Mouse (Mus musculus) CH12.LX (cell line): ENCODE results near the gene Fmr1. TPM values are rescaled to one million over a fixed set of nuclear protein-coding genes. Genes with fewer than 3 reads are reported as not detected.

Experiments
- DNase-seq: peaks from one replicate; pipeline ENCODE4 v3.0.0-alpha.2; 2013; ENCODE audit errors: extremely low read depth
- H3K27ac ChIP-seq: 2 replicates; pipeline ENCODE4 v1.5.1; 2012; ENCODE audit warnings: low read depth, mild to moderate bottlenecking, control low read depth, moderate library complexity; ENCODE audit not compliant: insufficient read depth
- H3K27me3 ChIP-seq: replicated peaks from 2 replicates; pipeline ENCODE3; 2012; ENCODE audit warnings: inconsistent platforms
- H3K36me3 ChIP-seq, 2 experiments: replicated peaks in 1 of 2; 2 replicates each; pipeline versions ENCODE3 to v1.6.1; 2012; ENCODE audit warnings: inconsistent platforms in 1 of 2, low read length in 1 of 2, mild to moderate bottlenecking in 1 of 2, mixed read lengths in 1 of 2, moderate library complexity in 1 of 2; ENCODE audit not compliant: control insufficient read depth in 1 of 2, insufficient read depth in 1 of 2
- H3K4me1 ChIP-seq, 2 experiments: 2 replicates each; pipeline ENCODE4 v1.6.1; 2012; ENCODE audit warnings: inconsistent platforms in 1 of 2, moderate library complexity in 1 of 2; ENCODE audit not compliant: insufficient read depth in 2 of 2, control insufficient read depth in 1 of 2
- H3K4me2 ChIP-seq: 2 replicates; pipeline ENCODE4 v1.6.1; 2012; ENCODE audit warnings: low read depth, mild to moderate bottlenecking, control low read depth; ENCODE audit not compliant: poor library complexity, insufficient read depth, severe bottlenecking
- H3K4me3 ChIP-seq, 3 experiments: fragments of 150-350 bp in 1 of 3; sonication (generic) in 1 of 3; replicated peaks in 1 of 3; 2 replicates each; pipeline versions ENCODE3 to v1.5.1; 2011 to 2012; ENCODE audit warnings: low read depth in 2 of 3, low read length in 2 of 3, mild to moderate bottlenecking in 2 of 3, moderate library complexity in 2 of 3, control low read depth in 1 of 3, improper control_type of control experiment in 1 of 3, inconsistent platforms in 1 of 3, mixed read lengths in 1 of 3; ENCODE audit not compliant: poor library complexity in 1 of 3
- H3K79me2 ChIP-seq: replicated peaks from 2 replicates; pipeline ENCODE4 v1.6.1; 2012; ENCODE audit warnings: mild to moderate bottlenecking, moderate library complexity; ENCODE audit not compliant: control insufficient read depth, poor library complexity, insufficient read depth, severe bottlenecking; ENCODE audit errors: extremely low read depth
- H3K9ac ChIP-seq: 2 replicates; pipeline ENCODE4 v1.6.1; 2012; ENCODE audit warnings: low read depth, mild to moderate bottlenecking, control low read depth, moderate library complexity; ENCODE audit not compliant: insufficient read depth
- H3K9me3 ChIP-seq: replicated peaks from 2 replicates; pipeline ENCODE3; 2012; ENCODE audit warnings: low read length, inconsistent platforms, mixed read lengths
- EP300 ChIP-seq: IDR thresholded peaks from 2 replicates; pipeline ENCODE4 v1.6.1; 2011; ENCODE audit warnings: low read length, improper control_type of control experiment
- IRF4 ChIP-seq: IDR thresholded peaks from 2 replicates; pipeline ENCODE4 v1.6.1; 2014; ENCODE audit warnings: low read depth, mild to moderate bottlenecking, inconsistent platforms, low read length, improper control_type of control experiment
- JUN ChIP-seq: IDR thresholded peaks from 2 replicates; pipeline ENCODE4 v1.6.1; 2011; ENCODE audit warnings: low read depth, mild to moderate bottlenecking, low read length, improper control_type of control experiment, moderate library complexity; ENCODE audit not compliant: insufficient read depth
- JUND ChIP-seq: conservative IDR thresholded peaks from 2 replicates; pipeline ENCODE4 v1.6.1; 2011; ENCODE audit warnings: low read depth, low read length, improper control_type of control experiment
- MAFK ChIP-seq: IDR thresholded peaks from 2 replicates; pipeline ENCODE4 v1.6.1; 2011; ENCODE audit warnings: low read length, improper control_type of control experiment; ENCODE audit not compliant: insufficient replicate concordance
- MAZ ChIP-seq: IDR thresholded peaks from 2 replicates; pipeline ENCODE4 v1.6.1; 2012; ENCODE audit warnings: low read depth, mild to moderate bottlenecking, inconsistent platforms, low read length, improper control_type of control experiment, moderate library complexity
- MEF2A ChIP-seq: IDR thresholded peaks from 2 replicates; pipeline ENCODE4 v1.6.1; 2014; ENCODE audit warnings: low read depth, mild to moderate bottlenecking, inconsistent platforms, low read length, improper control_type of control experiment, borderline replicate concordance
- MXI1 ChIP-seq: IDR thresholded peaks from 2 replicates; pipeline ENCODE4 v1.6.1; 2011; ENCODE audit warnings: mild to moderate bottlenecking, low read depth, low read length, improper control_type of control experiment
- NELFE ChIP-seq: IDR thresholded peaks from 2 replicates; pipeline ENCODE4 v1.6.1; 2011; ENCODE audit warnings: low read depth, low read length, improper control_type of control experiment
- NRF1 ChIP-seq: IDR thresholded peaks from 2 replicates; pipeline ENCODE4 v1.6.1; 2014; ENCODE audit warnings: low read depth, mild to moderate bottlenecking, inconsistent platforms, low read length, improper control_type of control experiment, moderate library complexity
- SIN3A ChIP-seq: IDR thresholded peaks from 2 replicates; pipeline ENCODE4 v1.6.1; 2012; ENCODE audit warnings: low read length, improper control_type of control experiment, inconsistent platforms
- SMC3 ChIP-seq: IDR thresholded peaks from 2 replicates; pipeline ENCODE4 v1.6.1; 2011; ENCODE audit warnings: low read depth, low read length, improper control_type of control experiment
- TCF12 ChIP-seq: IDR thresholded peaks from 2 replicates; pipeline ENCODE4 v1.6.1; 2014; ENCODE audit warnings: low read depth, mild to moderate bottlenecking, inconsistent platforms, low read length, improper control_type of control experiment
- UBTF ChIP-seq: IDR thresholded peaks from 2 replicates; pipeline ENCODE4 v1.6.1; 2012; ENCODE audit warnings: low read depth, mild to moderate bottlenecking, inconsistent platforms, low read length, improper control_type of control experiment, moderate library complexity
- USF2 ChIP-seq: conservative IDR thresholded peaks from 2 replicates; pipeline ENCODE4 v1.6.1; 2011; ENCODE audit warnings: low read depth, low read length, improper control_type of control experiment
- ZC3H11A ChIP-seq: IDR thresholded peaks from 2 replicates; pipeline ENCODE4 v1.6.1; 2012; ENCODE audit warnings: low read depth, mild to moderate bottlenecking, inconsistent platforms, low read length, improper control_type of control experiment
- ZKSCAN1 ChIP-seq: IDR thresholded peaks from 2 replicates; pipeline ENCODE4 v1.6.1; 2012; ENCODE audit warnings: low read depth, inconsistent platforms, low read length, improper control_type of control experiment, borderline replicate concordance
- ZMIZ1 ChIP-seq: IDR thresholded peaks from 2 replicates; pipeline ENCODE4 v1.6.1; 2012; ENCODE audit warnings: low read depth, mild to moderate bottlenecking, inconsistent platforms, low read length, improper control_type of control experiment
- dilution Hi-C: fragments of 300-500 bp; cut with MboI; formaldehyde crosslinking; loops from 2 replicates; pipeline ENCODE4 v1.14.3; 2020; ENCODE audit warnings: low sequenced_read_pairs; ENCODE audit not compliant: extremely low pct_unique_long_range_greater_than_20kb, extremely low pct_ligation_motif_present
- in situ Hi-C: fragments of 300-500 bp; cut with MboI; formaldehyde crosslinking; loops from 3 replicates; pipeline ENCODE4 v1.14.3; 2019; ENCODE audit warnings: low sequenced_read_pairs, low pct_ligation_motif_present, low pct_unique_long_range_greater_than_20kb, mixed read lengths
- polyA plus RNA-seq: library from polyadenylated mRNA; unstranded; fragments of >175 nt; gene quantifications from 2 replicates; pipeline ENCODE4 v1.2.1, GENCODE M21; 2012; ENCODE audit warnings: low read depth; ENCODE audit not compliant: insufficient read length
- total RNA-seq, 2 experiments: library from RNA; depleted of rRNA; stranded (reverse); fragments of 300-350 nt in 1 of 2; fragments of >200 nt in 1 of 2; gene quantifications; 2 replicates each; pipeline ENCODE4 v1.2.3; 2012 to 2014

Gene Fmr1
- total and polyA plus RNA-seq, 3 experiments, result 15.9 to 54.4 (median 45.3) TPM

DNA sequence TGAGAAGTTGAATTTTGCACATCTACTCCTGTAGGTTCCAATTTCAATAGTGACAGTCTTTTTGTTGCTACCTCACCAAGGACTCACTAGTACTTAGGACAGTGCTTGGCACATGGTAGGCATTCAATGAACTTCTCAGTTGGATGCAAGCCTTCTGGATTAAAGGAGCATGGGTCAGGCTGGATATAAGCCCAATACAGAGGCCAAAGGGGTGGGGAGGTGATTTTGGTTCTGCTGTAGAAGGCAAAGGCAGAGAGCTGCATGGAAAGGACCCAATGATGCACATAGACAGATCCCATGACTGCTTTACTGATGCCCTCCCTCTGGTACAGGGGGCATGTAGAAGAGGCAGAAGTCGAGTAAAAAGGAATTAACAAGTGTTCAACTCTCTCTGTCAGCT is 833 bp upstream of the Fmr1 start:
- no peak for DNase-seq
- in situ Hi-C loops, result no loop called here
- dilution Hi-C loops, result no loop called here
- H3K4me2 ChIP-seq, result peak overlapping the region; percentile 63; the same call in 1 of the 2 replicates
- no peaks in the 10 kb centered on the region for H3K9me3 ChIP-seq
- H3K9ac ChIP-seq, result peak overlapping the region; percentile 27; the same call in 1 of the 2 replicates
- TF ChIP-seq MAZ, result no peak
- no peak for TF ChIP-seq TCF12
- TF ChIP-seq MEF2A, result no peak
- TF ChIP-seq ZKSCAN1, result no peak
- TF ChIP-seq USF2, result no peak
- TF ChIP-seq MXI1, result no peak
- no peak for TF ChIP-seq SMC3
- TF ChIP-seq NRF1, result no peak
- no peak for TF ChIP-seq ZC3H11A
- H3K36me3 ChIP-seq, result no peaks in the 10 kb centered on the region
- H3K4me3 ChIP-seq, result peak overlapping the region in 1 of 3 experiments; percentile 50
- peaks cover 15% of the 10 kb centered on the region for H3K79me2 ChIP-seq
- H3K27me3 ChIP-seq, result no peaks in the 10 kb centered on the region
- no peak overlapping the region for H3K27ac ChIP-seq
- H3K4me1 ChIP-seq, result peaks cover 0 to 2% of the 10 kb centered on the region in 2 experiments; a peak in 1 of 4 replicates

DNA sequence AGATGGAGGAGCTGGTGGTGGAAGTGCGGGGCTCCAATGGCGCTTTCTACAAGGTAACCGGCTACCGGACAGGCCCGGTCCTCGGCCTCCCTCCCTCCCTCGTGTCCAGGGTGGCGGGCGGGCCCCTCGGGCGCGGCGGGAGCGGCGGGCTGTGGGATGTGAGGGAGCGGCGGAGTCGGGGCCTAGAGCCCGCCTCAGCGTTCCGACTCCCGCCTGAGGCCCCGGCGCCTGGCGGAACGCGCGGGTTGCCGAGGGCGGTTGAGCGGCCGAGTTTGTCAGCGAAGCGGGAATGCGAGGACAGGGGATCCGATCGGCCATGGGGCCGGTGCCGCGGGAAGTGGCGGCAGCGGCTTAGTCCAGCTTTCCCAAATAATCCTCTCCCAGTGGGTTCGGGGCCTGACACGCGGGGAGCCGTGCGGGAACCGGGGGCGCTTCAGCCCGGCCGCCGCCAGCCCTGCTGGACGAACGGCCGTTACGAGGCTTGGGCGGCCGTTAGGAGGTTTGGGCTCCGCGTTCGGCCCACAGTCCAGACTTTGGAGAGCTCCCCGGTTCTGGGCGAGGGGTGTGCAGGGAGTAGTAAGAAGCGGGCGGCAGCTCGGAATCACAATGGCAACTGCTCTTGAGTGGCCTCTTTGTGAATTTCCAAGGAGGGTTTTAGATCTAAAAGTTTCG is 610 bp downstream of the Fmr1 start:
- H3K4me1 ChIP-seq, result peaks cover 0 to 2% of the 10 kb centered on the region in 2 experiments; a peak in 1 of 4 replicates
- H3K36me3 ChIP-seq, result no peaks in the 10 kb centered on the region
- H3K27ac ChIP-seq, result peak overlapping the region; percentile 75
- H3K79me2 ChIP-seq, result peaks cover 17% of the 10 kb centered on the region
- peak overlapping the region; percentile 60 to 85 (median 68) for H3K4me3 ChIP-seq
- DNase-seq, result no peak
- no peaks in the 10 kb centered on the region for H3K27me3 ChIP-seq
- H3K9ac ChIP-seq, result peak overlapping the region; percentile 97
- no peak overlapping the region for H3K4me2 ChIP-seq
- dilution Hi-C loops (no loop called here), in situ Hi-C loops (no loop called here)
- TF ChIP-seq SMC3 (no peak), UBTF (0 out of 2 replicates have a peak, but pooled peaks have one; percentile 72), MEF2A (no peak), ZMIZ1 (no peak)
- no peaks in the 10 kb centered on the region for H3K9me3 ChIP-seq

DNA sequence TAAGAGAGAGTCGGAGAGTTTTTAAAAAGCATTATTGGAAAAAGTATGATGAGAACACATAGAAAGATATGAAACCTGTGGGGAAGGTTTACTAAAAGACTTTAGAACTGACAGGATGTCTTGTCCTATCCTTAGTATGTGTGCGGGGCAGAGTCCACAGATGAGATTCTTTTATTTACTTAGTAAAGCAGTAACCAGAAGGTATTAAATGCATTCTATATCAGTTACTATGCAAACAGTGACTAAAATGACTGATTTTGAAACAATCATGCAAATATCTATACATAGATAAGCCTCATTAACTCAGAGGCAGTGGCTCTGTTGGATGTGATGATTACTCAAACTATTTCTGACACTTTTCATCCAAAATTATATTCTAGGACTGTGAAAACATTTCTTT is 6.4 kb downstream of the Fmr1 start:
- dilution Hi-C loops, result no loop called here
- H3K27me3 ChIP-seq, result no peaks in the 10 kb centered on the region
- H3K4me2 ChIP-seq, result no peak overlapping the region
- H3K9ac ChIP-seq, result no peak overlapping the region
- TF ChIP-seq MAFK (no peak), ZMIZ1 (no peak), UBTF (no peak), EP300 (peak; percentile 52), ZC3H11A (no peak), JUN (0 out of 2 replicates have a peak, but pooled peaks have one; percentile 23), NELFE (no peak), NRF1 (no peak), SIN3A (no peak), IRF4 (peak; percentile 68; the same call in 1 of the 2 replicates), JUND (peak; percentile 51; the same call in 1 of the 2 replicates)
- TF ChIP-seq, all 38 proteins: peak for 4
- Histone ChIP-seq H3K36me3 (no peaks in the 10 kb centered on the region), H3K4me1 (no peaks in the 10 kb centered on the region), H3K4me3 (no peak overlapping the region), H3K9me3 (no peaks in the 10 kb centered on the region), H3K79me2 (peaks cover 11% of the 10 kb centered on the region), H3K27ac (no peak overlapping the region)
- peak; percentile 17 for DNase-seq
- in situ Hi-C loops, result no loop called here
